Mouse (Mus musculus) right cerebral cortex, postnatal 25 days (tissue): Measurements from ENCODE around the gene Zfp968.
"Not testable (repeated sequence)": the region's sequence is repeated elsewhere in the genome, so short reads cannot be mapped to it uniquely, and the experiment has no call there.

Experiments
- DNase-seq: peaks from one replicate; pipeline ENCODE4 v3.0.0; 2022

The Zfp968 gene

DNA sequence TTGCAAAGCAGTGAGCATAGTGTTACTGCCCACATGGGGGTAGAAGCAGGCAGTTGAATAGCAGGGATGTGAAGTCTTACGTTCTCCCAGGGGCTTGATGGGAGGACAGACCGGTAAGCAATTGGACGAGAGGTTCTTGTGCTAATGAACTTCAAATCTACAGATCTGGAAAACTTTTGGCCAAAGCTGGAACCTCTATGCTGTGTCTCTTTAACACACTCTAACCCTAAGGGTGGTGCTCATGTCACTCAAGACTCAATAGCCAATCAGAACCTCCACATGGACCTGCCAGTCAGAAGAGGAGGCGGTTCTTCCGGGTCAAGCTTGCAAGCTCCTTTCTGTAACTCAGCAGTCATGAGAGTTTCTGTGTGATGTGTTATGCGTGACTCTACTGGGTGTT is at the start of gene Zfp968:
Gene Zfp968, plus strand, starts transcription at position 301 of the 400 bp plus-strand sequence.
- DNase-seq = not testable (repeated sequence)

DNA sequence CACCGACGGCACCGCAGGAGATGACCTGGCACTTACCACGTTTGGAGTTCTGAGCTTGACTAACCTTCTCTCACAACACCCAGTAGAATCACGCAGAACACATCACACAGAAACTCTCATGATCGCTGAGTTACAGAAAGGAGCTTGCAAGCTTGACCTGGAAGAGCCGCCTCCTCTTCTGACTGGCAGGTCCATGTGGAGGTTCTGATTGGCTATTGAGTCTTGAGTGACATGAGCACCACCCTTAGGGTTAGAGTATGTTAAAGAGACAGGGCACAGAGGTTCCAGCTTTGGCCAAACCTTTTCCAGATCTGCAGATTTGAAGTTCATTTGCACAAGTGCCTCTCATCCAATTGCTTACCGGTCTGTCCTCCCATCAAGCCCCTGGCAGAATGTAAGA is 34.1 kb upstream of the Zfp968 start, which contains the start of gene Gm4631:
Gene Gm4631, minus strand, starts transcription at position 101 of the 400 bp plus-strand sequence.
- DNase-seq = not testable (repeated sequence)
